Mouse (Mus musculus) testis, adult 2 months (tissue): ENCODE data around the gene Vezt. TPM values are rescaled to one million over a fixed set of nuclear protein-coding genes. Genes with fewer than 3 reads are reported as not detected.

Experiments used
- H3K27ac ChIP-seq: fragments of 200-500 bp; 2 replicates; pipeline ENCODE4 v1.5.1; 2012; ENCODE audit warnings: low read depth, low read length; ENCODE audit not compliant: control insufficient read depth, insufficient read depth
- H3K27me3 ChIP-seq: fragments of 200-500 bp; 2 replicates; pipeline ENCODE4 v1.6.1; 2012; ENCODE audit warnings: mild to moderate bottlenecking, low read length, moderate library complexity; ENCODE audit not compliant: control insufficient read depth, insufficient read depth
- H3K36me3 ChIP-seq: fragments of 200-500 bp; 2 replicates; pipeline ENCODE4 v1.6.1; 2012; ENCODE audit warnings: mild to moderate bottlenecking, low read length; ENCODE audit not compliant: control insufficient read depth, insufficient read depth
- H3K4me1 ChIP-seq: fragments of 200-500 bp; 2 replicates; pipeline ENCODE4 v1.6.1; 2012; ENCODE audit warnings: low read length; ENCODE audit not compliant: control insufficient read depth, insufficient read depth
- H3K4me3 ChIP-seq: fragments of 200-500 bp; 2 replicates; pipeline ENCODE4 v1.5.1; 2012; ENCODE audit warnings: low read depth, mild to moderate bottlenecking, low read length, moderate library complexity, mixed read lengths; ENCODE audit not compliant: control insufficient read depth
- CTCF ChIP-seq: fragments of 200-500 bp; IDR thresholded peaks from 2 replicates; pipeline ENCODE4 v1.5.1; 2012; ENCODE audit warnings: low read depth, mild to moderate bottlenecking, inconsistent platforms, low read length, moderate library complexity; ENCODE audit not compliant: control insufficient read depth, insufficient read depth, insufficient replicate concordance
- POLR2A ChIP-seq: fragments of 200-500 bp; IDR thresholded peaks from 2 replicates; pipeline ENCODE4 v1.6.1; 2012; ENCODE audit warnings: low read depth, mild to moderate bottlenecking, inconsistent platforms, low read length, moderate library complexity; ENCODE audit not compliant: control insufficient read depth
- polyA plus RNA-seq: library from polyadenylated mRNA; depleted of rRNA; stranded (reverse); fragments of >200 nt; gene quantifications from 2 replicates; pipeline ENCODE4 v1.2.3, GENCODE M21; 2012

Vezt gene
- polyA plus RNA-seq, 1 experiment = 33.7 TPM

DNA sequence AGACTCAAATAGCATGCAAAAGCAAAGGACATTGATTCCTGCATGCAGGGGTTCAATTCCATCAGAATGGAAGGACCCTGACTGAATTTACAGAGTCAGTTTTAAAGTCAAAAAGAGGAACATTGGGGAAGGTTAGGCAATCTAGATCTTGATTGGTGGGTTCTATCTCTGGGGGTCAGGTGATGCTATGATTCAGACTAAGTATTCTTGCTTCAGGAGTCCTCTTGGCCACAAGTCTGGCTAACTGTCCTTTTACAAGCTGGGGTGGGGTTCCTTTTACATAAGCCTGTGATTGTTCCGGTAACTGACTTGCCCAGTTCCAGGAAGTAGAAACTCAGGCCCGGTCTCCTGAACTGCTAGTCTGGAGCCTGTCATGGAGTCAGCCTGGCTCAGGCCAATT is 85.7 kb downstream of the Vezt start:
- peaks cover 5% of the 10 kb centered on the region; the same call in 1 of the 2 replicates for H3K4me1 ChIP-seq
- no peaks in the 10 kb centered on the region for H3K27me3 ChIP-seq
- H3K4me3 ChIP-seq = no peak overlapping the region
- TF ChIP-seq CTCF (no peak), POLR2A (no peak)
- H3K36me3 ChIP-seq = no peaks in the 10 kb centered on the region
- no peak overlapping the region for H3K27ac ChIP-seq

DNA sequence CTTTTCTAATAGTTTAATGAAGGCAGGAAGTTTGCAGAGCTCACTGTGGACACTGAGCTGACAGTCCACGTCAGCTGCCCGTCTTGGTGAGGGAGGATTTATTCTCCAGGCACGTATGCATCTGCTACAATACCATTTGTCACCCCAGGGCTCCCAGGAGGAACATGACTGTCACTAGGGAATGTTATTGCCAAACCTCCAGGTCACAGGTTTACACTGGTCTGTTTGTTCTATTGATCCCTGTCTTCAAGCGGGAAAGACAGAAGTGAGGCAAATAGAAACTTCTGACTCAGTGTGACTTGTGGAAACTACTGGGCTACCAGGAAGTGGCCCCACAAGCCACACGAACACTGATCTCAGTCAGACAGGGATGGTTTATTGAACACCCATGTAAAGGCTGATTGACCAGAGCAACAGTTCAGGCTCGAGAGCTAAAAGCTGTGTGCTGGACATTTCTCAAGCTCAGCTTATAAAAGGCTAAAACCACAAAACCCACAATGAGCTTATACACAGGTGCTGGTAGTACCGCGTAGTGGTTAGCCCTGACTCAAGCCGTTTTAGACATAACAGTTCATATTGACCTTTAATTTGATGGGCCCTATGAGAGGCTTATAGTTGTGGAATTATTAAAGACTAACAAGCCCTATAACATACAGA is 89.6 kb downstream of the Vezt start:
- no peaks in the 10 kb centered on the region for H3K27me3 ChIP-seq
- TF ChIP-seq CTCF (no peak), POLR2A (no peak)
- no peak overlapping the region for H3K27ac ChIP-seq
- H3K4me3 ChIP-seq = no peak overlapping the region
- H3K4me1 ChIP-seq = no peaks in the 10 kb centered on the region
- no peaks in the 10 kb centered on the region for H3K36me3 ChIP-seq

DNA sequence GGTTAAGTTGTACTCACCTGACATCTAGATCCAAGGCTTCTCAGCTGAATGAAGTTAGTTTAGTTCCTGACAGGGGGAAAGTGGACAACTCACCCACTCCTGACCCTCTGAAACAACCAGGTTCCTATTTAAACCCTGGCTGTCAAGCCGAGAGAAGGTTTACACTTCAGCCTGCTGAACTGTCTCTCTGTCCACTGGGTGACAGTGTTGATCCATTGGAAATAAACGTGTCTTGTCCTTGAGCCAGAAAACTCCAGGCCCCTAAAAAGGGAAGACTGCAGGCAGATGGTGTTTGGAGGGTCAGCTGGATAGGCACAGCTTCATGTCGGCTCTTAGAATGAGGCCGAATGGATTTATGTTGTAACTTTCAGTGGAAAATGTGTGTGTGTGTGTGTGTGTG is 90.3 kb downstream of the Vezt start:
- Histone ChIP-seq H3K27me3 (no peaks in the 10 kb centered on the region), H3K4me1 (no peaks in the 10 kb centered on the region), H3K36me3 (no peaks in the 10 kb centered on the region), H3K4me3 (no peak overlapping the region), H3K27ac (no peak overlapping the region)
- TF ChIP-seq POLR2A (no peak), CTCF (no peak)

DNA sequence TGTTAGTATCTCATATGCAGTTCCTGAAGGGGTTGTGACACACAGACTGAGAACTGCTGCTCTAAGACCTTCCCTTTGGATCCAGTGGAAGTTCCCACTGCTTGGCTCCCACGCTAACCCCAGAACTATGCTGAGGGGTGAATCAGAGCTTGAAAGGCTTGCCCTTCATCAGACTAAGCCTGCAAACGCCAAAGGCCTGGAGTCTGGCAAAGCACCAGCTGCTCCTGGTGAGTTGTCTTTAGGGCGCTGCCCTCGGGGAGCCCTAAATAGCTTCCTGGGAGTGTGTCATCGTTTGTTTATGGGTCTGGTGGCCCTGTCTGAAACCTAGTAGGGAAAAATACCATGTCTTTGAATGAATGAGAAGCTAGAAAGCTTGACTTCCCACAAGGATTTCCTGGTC is 91.4 kb downstream of the Vezt start:
- H3K4me3 ChIP-seq = no peak overlapping the region
- no peak overlapping the region for H3K27ac ChIP-seq
- no peaks in the 10 kb centered on the region for H3K4me1 ChIP-seq
- no peak for TF ChIP-seq CTCF
- no peak for TF ChIP-seq POLR2A
- H3K36me3 ChIP-seq = no peaks in the 10 kb centered on the region
- no peaks in the 10 kb centered on the region for H3K27me3 ChIP-seq

DNA sequence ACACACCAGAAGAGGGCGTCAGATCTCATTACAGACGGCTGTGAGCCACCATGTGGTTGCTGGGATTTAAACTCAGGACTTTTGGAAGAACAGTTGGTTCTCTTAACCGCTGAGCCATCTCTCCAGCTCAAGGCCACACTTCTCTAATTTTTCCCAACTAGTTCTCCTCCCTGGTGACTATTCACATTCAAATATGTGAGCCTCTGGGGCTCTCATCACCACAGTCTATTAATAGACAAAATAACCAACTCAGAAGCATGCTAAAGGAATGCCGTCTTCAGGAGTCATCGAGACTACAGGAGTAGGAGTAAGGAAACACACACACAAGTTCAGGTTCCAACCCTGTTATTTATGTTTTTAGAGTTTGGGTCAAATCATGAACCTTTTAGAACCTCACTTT is 95.3 kb downstream of the Vezt start:
- no peak overlapping the region for H3K27ac ChIP-seq

DNA sequence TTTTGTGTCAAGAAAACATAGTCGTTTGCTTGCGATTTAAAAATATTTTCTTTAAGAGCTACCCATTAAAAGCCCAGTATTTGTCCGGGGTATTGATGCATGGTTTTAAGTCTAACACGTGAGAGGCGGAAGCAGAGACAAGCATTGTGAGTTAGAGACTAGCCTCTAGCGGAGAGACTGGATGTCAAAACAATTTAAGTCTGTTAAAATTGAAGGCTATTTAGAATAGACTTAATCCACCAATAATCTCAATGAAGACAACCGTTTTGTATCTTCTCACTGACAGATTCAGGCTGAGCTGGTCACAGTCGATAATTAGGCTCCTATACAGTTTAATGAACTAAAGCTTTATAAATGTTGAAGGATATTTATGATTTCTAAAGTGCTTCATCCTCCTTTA is 95.9 kb downstream of the Vezt start:
- Histone ChIP-seq H3K36me3 (no peaks in the 10 kb centered on the region), H3K27ac (no peak overlapping the region), H3K4me3 (no peak overlapping the region), H3K27me3 (no peaks in the 10 kb centered on the region), H3K4me1 (no peaks in the 10 kb centered on the region)
- TF ChIP-seq CTCF (no peak), POLR2A (no peak)

More for the DNA sequence above, 95.3 kb downstream of the Vezt start:
- Histone ChIP-seq H3K27me3 (no peaks in the 10 kb centered on the region), H3K4me3 (no peak overlapping the region), H3K36me3 (no peaks in the 10 kb centered on the region), H3K4me1 (no peaks in the 10 kb centered on the region)
- TF ChIP-seq POLR2A = no peak
- TF ChIP-seq CTCF = no peak

DNA sequence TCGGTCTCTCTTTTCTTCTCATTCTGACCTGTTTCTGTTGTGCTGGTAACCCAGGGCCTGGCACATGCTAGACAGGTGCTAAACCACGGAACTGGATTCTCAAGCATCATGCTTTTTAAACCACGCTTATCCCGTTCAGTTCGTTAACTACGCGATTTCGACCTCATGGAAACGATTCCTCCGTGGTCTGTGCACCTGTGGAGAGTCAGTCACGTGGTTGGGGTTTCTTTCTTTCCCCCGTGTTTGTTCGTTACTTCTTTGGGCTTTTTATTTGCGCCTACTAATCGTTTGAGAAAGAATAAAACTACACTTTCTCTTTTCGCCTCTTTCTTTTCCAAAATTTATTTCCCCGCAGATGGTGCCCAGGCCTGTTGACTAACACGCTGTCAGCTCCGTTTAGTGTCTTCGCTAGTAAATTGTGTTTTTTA is 96.8 kb downstream of the Vezt start:
- Histone ChIP-seq H3K27me3 (no peaks in the 10 kb centered on the region), H3K4me3 (no peak overlapping the region), H3K36me3 (no peaks in the 10 kb centered on the region), H3K27ac (no peak overlapping the region), H3K4me1 (peaks cover 2% of the 10 kb centered on the region; the same call in 1 of the 2 replicates)
- TF ChIP-seq POLR2A = no peak
- TF ChIP-seq CTCF = no peak
